Mouse (Mus musculus) limb, embryonic 14.5 days (tissue): ENCODE results near the gene Fkbp10. TPM values are rescaled to one million over a fixed set of nuclear protein-coding genes. Genes with fewer than 3 reads are reported as not detected.

Source experiments
- ATAC-seq: fragments of 200-750 bp; cut with Nextera tagmentation; 2 replicates; pipeline ENCODE4 v1.8.0; 2017; ENCODE audit warnings: low read depth, moderate number of reproducible peaks, moderate TSS enrichment; ENCODE audit not compliant: low FRiP score
- DNase-seq: peaks from one replicate; pipeline ENCODE4 v3.0.0-alpha.2; 2015; ENCODE audit warnings: low spot score
- H3K27ac ChIP-seq: fragments of 300-500 bp; sonication (generic); replicated peaks from 2 replicates; pipeline ENCODE4 v1.5.1; 2014; ENCODE audit warnings: low read depth, mild to moderate bottlenecking, low read length, moderate library complexity, mixed read lengths
- H3K27me3 ChIP-seq: fragments of 300-500 bp; sonication (generic); 2 replicates; pipeline ENCODE4 v1.6.1; 2014; ENCODE audit warnings: low read length, mixed read lengths; ENCODE audit not compliant: control insufficient read depth, insufficient read depth
- H3K36me3 ChIP-seq: fragments of 300-500 bp; sonication (generic); 2 replicates; pipeline ENCODE4 v1.6.1; 2014; ENCODE audit warnings: mild to moderate bottlenecking, low read length, moderate library complexity, mixed read lengths; ENCODE audit not compliant: control insufficient read depth, insufficient read depth
- H3K4me1 ChIP-seq: fragments of 300-500 bp; sonication (generic); 2 replicates; pipeline ENCODE4 v1.6.1; 2014; ENCODE audit warnings: antibody characterized with exemption, low read length, mixed read lengths; ENCODE audit not compliant: control insufficient read depth, insufficient read depth
- H3K4me2 ChIP-seq: fragments of 300-500 bp; sonication (generic); replicated peaks from 2 replicates; pipeline ENCODE4 v1.6.1; 2014; ENCODE audit warnings: low read depth, mild to moderate bottlenecking, low read length, moderate library complexity; ENCODE audit not compliant: severe bottlenecking
- H3K4me3 ChIP-seq: fragments of 300-500 bp; sonication (generic); replicated peaks from 2 replicates; pipeline ENCODE4 v1.5.1; 2014; ENCODE audit warnings: low read length
- H3K9ac ChIP-seq: fragments of 300-500 bp; sonication (generic); 2 replicates; pipeline ENCODE4 v1.6.1; 2014; ENCODE audit warnings: mild to moderate bottlenecking, low read depth, low read length, moderate library complexity; ENCODE audit not compliant: severe bottlenecking
- H3K9me3 ChIP-seq: fragments of 300-500 bp; sonication (generic); 2 replicates; pipeline ENCODE4 v1.6.1; 2016; ENCODE audit warnings: low read length; ENCODE audit not compliant: control insufficient read depth
- POLR2A ChIP-seq: fragments of 200-500 bp; IDR thresholded peaks from 2 replicates; pipeline ENCODE4 v1.8.0; 2012; ENCODE audit warnings: inconsistent platforms, mild to moderate bottlenecking, moderate library complexity, borderline replicate concordance; ENCODE audit not compliant: insufficient read depth, insufficient read length; ENCODE audit errors: extremely low read depth
- WGBS: fragments of 180-500 bp; shearing (Covaris S2); extraction: QIAGEN DNeasy Blood & Tissue Kit; methylation state at CpG from one replicate; pipeline ENCODE4 v1.1.7; 2014; 5-methylcytosine and 5-hydroxymethylcytosine counted together
- polyA plus RNA-seq, 2 experiments: library from polyadenylated mRNA; depleted of rRNA in 1 of 2; stranded (reverse) in 1 of 2; unstranded in 1 of 2; fragments of >200 nt; fragmentation: Nextera tagmentation in 1 of 2; extraction: Ambion mirVana in 1 of 2; gene quantifications; 2 replicates each; pipeline versions ENCODE4 v1.2.1 to v1.2.3; 2012 to 2014

Gene Fkbp10
- polyA plus RNA-seq (2012; rRNA removed): 251 and 316 TPM in 2 replicates
- 179 and 187 TPM in 2 replicates for polyA plus RNA-seq (2014; fragmentation: Nextera tagmentation; extraction: Ambion mirVana)

- TF ChIP-seq POLR2A: 0 out of 2 replicates have a peak, but pooled peaks have one; percentile 56
- peak within 1 kb of the TSS; percentile 77 for H3K4me3 ChIP-seq
- ATAC-seq: peak; percentile 68
- H3K9me3 ChIP-seq: no peaks in the 10 kb centered on the region
- under 1% methylated on average over 24 of the region's 31 CpGs for WGBS
- peak within 1 kb of the TSS; percentile 85 for H3K9ac ChIP-seq
- H3K27ac ChIP-seq: peak within 1 kb of the TSS; percentile 95
- H3K27me3 ChIP-seq: no peaks in the 10 kb centered on the region
- H3K4me1 ChIP-seq: peaks cover 32% of the 10 kb centered on the region
- peak within 1 kb of the TSS; percentile 81 for H3K4me2 ChIP-seq
- H3K36me3 ChIP-seq: peaks cover 30% of the 10 kb centered on the region
- DNase-seq: peak; percentile 81
Measured at GRCm38 (mm10) chr11:100414914-100415822, at the start of gene Fkbp10. Gene Fkbp10 (plus strand): TSS chr11:100415697.

DNA sequence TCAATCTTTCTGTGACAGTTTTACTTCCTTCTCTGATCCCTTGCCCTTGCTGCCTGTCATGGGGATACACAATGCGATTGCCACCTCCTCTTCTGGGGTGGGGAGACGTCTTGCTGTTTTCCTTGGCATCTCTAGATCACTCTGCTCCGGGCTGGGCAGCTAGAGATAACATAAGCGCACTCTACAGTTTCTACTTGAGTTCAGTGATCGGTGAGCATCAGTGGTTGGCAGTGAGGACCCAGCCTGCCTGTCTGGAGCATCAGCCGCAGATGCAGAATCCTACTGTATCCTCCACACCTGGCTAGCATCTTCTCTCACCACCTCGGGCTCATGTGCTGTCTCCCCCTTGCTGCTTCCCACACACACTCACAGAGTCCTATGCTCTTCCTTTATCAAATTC is 46.4 kb upstream of the Fkbp10 start:
- no peaks in the 10 kb centered on the region for H3K27me3 ChIP-seq
- no peak overlapping the region for H3K4me2 ChIP-seq
- ATAC-seq: no peak
- no peak for TF ChIP-seq POLR2A
- no peak overlapping the region for H3K27ac ChIP-seq
- WGBS: 66% methylated on average over 7 of the region's 7 CpGs
- no peak overlapping the region for H3K9ac ChIP-seq
- H3K9me3 ChIP-seq: no peaks in the 10 kb centered on the region
- H3K4me3 ChIP-seq: no peak overlapping the region
- H3K4me1 ChIP-seq: no peaks in the 10 kb centered on the region
- peaks cover 40% of the 10 kb centered on the region for H3K36me3 ChIP-seq
- DNase-seq: no peak

- H3K4me3 ChIP-seq: no peak overlapping the region
- H3K27me3 ChIP-seq: no peaks in the 10 kb centered on the region
- no peaks in the 10 kb centered on the region for H3K9me3 ChIP-seq
- H3K9ac ChIP-seq: no peak overlapping the region
- no peaks in the 10 kb centered on the region for H3K4me1 ChIP-seq
- no peak overlapping the region for H3K4me2 ChIP-seq
- WGBS: 75% methylated on average over 8 of the region's 8 CpGs
- TF ChIP-seq POLR2A: no peak
- H3K27ac ChIP-seq: no peak overlapping the region
- H3K36me3 ChIP-seq: peaks cover 44% of the 10 kb centered on the region
- DNase-seq (no peak), ATAC-seq (no peak)
Measured at GRCm38 (mm10) chr11:100369822-100370221, 45.7 kb upstream of the Fkbp10 start.

DNA sequence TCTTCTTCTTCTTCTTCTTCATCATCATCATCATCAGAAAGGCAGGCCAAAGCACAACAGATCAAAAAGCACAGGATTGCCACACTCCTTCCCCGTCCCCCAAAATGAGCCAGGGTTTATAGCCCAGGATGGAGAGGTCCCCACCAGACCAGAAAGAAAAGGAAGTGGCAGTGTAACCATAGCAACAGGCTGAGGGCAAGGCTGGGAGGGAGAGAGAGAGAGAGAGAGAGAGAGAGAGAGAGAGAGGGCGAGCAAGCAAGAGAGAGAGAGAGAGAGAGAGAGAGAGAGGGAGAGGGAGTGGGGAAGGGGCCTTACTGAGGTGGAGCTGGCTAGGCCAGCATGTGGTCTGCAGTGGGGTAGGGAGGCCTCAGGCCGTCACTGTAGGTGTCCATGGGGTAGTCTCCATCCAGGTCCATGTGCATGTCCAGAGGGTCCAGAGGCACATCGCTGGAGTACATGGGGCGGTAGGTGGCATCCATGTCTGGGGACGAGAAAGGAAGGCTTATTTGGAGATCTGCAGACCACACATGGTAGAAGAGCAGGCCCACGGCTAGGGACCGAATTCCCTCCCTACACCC is 43.4 kb upstream of the Fkbp10 start:
- no peak overlapping the region for H3K9ac ChIP-seq
- no peaks in the 10 kb centered on the region for H3K27me3 ChIP-seq
- ATAC-seq: no peak
- no peak overlapping the region for H3K4me2 ChIP-seq
- no peaks in the 10 kb centered on the region for H3K4me1 ChIP-seq
- H3K27ac ChIP-seq: no peak overlapping the region
- no peak overlapping the region for H3K4me3 ChIP-seq
- H3K36me3 ChIP-seq: peaks cover 61% of the 10 kb centered on the region
- WGBS: 64% methylated on average over 8 of the region's 8 CpGs
- DNase-seq: no peak
- no peak for TF ChIP-seq POLR2A
- H3K9me3 ChIP-seq: no peaks in the 10 kb centered on the region

DNA sequence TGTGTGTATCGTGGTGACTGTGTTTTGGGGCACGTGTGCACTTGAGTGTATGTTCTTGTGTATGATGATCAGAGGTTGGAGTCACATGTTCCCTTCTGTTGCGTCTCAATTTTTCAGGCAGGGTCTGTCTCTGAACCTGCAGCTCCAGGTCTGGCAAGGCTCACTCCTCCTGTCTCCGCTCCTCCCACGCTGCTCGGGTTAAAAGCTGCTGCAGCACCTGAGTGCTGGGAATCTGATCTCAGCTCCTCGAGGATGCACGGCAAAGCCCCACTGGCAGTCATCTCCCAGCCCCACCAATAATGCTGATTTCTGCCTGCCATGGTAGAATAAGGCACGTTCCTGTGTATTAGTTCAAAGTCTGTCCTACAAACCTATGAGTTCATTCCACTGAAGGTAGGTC is 40.4 kb upstream of the Fkbp10 start:
- Histone ChIP-seq H3K9me3 (no peaks in the 10 kb centered on the region), H3K9ac (no peak overlapping the region), H3K4me1 (no peaks in the 10 kb centered on the region), H3K4me2 (no peak overlapping the region), H3K27me3 (no peaks in the 10 kb centered on the region), H3K36me3 (peaks cover 76% of the 10 kb centered on the region), H3K27ac (no peak overlapping the region), H3K4me3 (no peak overlapping the region)
- WGBS: 91% methylated on average over 9 of the region's 9 CpGs
- no peak for ATAC-seq
- no peak for TF ChIP-seq POLR2A
- no peak for DNase-seq
